Mouse (Mus musculus) heart, adult 2 months (tissue): Measurements from ENCODE around the gene Elane.

Experiments
- CTCF ChIP-seq: fragments of 200-600 bp; IDR thresholded peaks from 2 replicates; pipeline ENCODE4 v1.8.1; 2022; ENCODE audit warnings: antibody characterized with exemption, mild to moderate bottlenecking, moderate library complexity
- POLR2A ChIP-seq: fragments of 200-500 bp; IDR thresholded peaks from 2 replicates; pipeline ENCODE4 v1.6.1; 2011; ENCODE audit warnings: mild to moderate bottlenecking, low read depth, low read length, control low read depth; ENCODE audit not compliant: insufficient read depth

- TF ChIP-seq POLR2A (no peak), CTCF (no peak)
Observed at GRCm38 (mm10) chr10:79854801-79855541, 31.1 kb upstream of the Elane start.
